Mouse (Mus musculus) cerebellum, adult 8-10 months (tissue): ENCODE data around the gene Trp73.

Experiments used
- DNase-seq: peaks from one replicate; pipeline ENCODE4 v3.0.0; 2022

Gene Trp73

GRCm38 (mm10) chr4:154141009-154141867, 1.2 kb upstream of the Trp73 start:
- no peak for DNase-seq

DNA sequence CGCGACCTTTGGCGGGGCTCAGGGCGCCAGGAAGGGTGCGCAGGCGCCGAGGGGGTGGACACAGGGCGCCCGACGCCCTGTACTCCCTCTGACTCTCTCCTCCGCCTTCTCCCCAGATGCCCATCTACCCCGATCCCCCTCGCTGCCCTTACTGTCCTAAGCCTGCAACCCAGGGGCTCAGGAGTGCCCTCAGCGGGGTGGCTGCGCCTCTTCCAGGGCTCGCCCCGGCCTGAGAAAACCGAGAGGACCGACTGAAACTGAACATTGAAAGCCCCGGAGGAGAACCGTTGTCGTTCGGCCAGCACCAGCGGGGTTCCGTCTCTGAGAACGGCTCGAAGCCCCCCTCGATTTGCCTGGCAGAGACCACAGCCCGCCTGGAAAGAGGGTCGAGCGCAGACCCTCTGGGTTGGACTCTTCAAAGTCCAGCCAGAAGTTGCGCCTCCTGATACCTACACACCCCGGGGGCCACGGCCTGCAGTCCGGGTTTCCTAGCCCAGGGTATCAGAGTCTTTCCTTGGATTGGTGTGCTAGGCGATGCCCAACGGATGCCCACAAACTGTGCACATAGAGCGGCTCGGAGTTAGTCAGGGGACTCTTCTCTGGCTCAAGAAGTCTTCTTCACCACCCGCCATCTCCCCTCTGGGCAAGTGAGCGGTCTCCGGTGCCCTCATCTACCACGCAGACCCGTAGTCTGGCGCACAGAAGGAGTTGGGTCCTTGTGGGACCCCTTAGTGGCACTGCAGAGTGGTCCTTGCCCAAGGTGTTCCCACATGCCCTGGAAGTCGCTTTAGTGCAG, 403 bp upstream of the Trp73 start:
- peak; percentile 45 for DNase-seq

DNA sequence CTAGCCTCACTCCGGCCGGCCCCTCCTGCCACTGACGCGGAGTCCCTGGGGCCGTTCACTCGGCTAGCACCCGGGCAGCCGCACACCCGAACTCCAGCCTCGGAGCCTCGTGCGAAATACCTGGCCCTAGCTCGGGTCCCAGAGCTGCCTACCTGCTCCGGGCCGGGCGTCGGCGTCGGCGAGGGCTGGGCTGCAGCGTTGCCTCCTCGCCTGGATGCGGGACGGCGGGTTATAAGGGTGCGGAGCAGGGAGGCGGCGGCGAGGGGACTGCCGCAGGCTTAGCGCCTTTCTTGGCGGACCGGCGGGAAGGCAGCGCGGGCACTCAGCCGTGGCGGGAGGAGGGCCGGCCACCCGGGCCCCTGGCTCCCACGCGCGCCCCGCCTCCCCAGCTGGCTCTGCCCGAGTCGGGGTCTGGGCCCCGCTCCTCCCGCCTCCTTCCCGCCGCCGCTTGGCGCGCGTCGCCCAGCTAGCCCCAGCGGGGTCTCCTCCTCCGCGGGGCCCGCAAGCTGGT, 282 bp downstream of the Trp73 start:
- DNase-seq = peak; percentile 49

DNA sequence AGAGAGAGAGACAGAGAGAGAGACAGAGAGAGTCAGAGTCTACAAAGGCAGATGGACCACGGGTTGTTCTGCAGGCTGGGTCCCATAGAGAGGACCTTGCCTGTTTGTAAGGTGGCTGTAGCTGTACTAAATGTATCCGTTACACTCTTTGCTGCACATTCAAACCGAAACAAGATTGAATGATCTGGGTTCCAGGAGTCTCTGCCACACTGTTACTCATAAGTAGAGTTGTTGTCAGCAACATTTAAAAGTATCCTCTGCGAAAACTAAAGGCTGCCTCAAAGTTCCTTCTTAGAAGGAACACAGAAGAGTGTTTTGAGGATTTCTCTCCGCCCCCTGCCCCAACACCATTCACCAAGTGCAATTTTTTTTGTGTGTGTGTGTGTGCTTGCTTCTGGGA, 2.9 kb downstream of the Trp73 start:
- DNase-seq = no peak

- no peak for DNase-seq
Measured at GRCm38 (mm10) chr4:154134803-154135202, 5.2 kb downstream of the Trp73 start.

DNA sequence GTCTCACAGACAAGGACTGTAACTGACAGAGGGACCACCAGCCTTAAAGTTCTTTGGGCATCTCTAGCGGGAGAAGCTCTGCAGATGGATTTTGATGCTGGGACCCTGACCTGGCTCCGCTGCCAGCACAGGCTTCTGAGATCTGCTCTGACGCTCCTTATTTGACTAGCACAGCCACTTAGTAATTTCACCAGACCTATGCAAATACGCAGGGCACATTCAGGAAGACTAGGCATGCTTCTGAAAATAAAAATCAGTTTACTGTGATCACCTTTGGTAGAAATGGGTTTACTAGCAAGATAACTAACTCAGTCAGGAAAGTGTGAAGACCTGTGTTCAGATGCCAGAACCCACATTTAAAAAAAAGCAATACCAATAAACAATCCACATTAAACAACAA, 8.1 kb downstream of the Trp73 start:
- DNase-seq = no peak

GRCm38 (mm10) chr4:154129950-154130349, 10.1 kb downstream of the Trp73 start:
- no peak for DNase-seq

DNA sequence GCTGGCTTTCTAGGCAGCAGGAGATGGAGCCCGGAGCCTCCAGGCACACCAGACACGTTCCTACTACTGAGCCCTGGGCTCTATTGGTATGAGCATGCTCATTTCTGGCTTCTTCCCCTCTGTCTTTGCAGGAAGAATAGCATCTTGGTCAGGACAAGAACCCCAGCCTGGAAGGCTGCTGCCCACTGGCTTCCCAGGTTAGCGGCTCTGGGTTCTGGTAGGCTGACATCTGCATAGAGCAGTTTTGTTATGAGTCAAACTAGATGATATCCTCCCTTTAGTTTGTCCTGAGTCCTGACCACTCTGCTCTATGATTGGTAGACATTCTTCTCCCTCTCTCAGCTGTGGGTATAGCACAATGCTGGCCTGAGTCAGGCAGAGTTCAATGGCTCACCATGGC, 12.7 kb downstream of the Trp73 start:
- DNase-seq = no peak

- DNase-seq = no peak
Measured at GRCm38 (mm10) chr4:154125202-154125601, 14.8 kb downstream of the Trp73 start.

GRCm38 (mm10) chr4:154123553-154123952, 16.5 kb downstream of the Trp73 start:
- no peak for DNase-seq

DNA sequence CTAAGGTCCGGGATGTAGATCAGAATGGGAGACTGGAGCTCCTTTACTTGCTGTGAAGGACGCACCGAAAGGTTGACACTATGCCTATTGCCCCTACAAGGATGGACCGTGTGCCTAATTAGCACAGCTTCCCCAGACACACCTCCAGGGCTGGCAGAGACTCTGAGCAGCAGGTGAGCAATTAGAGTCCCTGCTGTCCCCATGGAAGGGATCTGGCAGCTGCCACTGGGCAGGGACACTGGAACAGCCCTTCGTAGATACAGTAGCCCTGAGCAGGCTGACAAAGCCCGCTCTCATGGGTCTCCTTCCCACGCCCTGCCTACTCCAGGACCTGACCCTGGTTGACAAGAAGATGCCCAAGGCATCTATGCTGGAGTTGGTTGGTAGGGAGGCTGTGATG, 17.6 kb downstream of the Trp73 start:
- no peak for DNase-seq

- no peak for DNase-seq
Measured at GRCm38 (mm10) chr4:154121800-154122199, 18.2 kb downstream of the Trp73 start.

GRCm38 (mm10) chr4:154119208-154119607, 20.8 kb downstream of the Trp73 start:
- peak; percentile 33 for DNase-seq

DNA sequence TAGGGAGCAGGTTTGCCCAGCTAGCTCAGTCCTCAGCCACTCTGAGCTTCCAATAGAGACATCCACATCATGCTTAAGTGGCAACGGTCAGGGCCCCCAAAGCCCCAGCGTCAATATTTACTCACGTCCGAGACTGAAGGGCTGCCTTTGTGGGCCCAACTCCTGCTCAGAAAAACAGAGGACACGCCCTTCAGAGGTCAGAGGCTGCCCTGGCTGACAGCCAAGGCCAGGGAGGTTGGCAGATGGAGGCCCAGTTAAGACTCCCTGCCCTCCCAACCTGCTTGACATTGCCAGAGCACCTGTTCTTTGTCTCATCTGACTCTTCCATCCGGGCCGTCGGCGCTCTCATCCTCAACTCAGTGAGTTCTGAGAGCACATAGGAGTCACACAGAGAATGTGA, 21.2 kb downstream of the Trp73 start:
- DNase-seq = peak; percentile 60

DNA sequence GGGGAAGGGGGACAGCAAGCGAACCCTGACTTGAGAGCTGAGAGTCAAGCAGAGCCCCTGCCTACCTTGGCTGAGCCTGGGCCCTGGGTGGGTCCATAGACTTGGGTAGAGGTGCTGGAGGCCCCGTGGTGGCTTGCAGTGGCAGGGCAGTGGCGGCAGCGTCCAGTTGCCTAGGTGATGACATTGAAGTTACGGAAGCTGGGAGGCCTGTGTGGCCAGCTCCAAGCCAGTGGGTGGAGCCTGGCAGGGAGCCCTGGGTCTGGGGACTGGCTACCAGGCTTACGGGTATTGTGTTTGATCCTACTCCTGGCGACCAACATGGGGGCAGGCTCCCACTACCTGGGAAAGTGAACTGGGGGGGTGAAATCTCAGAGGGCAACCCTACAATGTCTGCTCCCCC, 23.6 kb downstream of the Trp73 start:
- DNase-seq = no peak

DNA sequence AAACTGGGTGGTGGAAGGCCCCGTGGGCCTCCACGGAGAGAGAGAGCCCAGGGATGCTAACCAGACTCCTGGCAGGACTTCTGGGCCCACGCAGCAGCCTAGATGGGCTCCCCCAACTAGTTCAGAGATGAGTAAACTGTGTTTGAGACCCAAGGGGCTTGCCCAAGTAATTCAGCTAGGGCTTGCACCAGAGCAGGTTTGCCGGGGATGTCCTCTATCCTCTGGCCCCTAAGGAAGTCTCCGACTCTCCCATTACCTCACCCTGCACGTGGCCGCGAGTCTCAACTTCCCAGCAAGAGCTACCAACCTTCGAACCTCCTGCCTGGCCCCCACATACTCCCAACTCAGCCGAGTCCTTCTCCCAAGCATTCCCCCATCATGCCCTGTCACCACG, 30.2 kb downstream of the Trp73 start:
- no peak for DNase-seq

- DNase-seq = peak; percentile 64
Measured at GRCm38 (mm10) chr4:154109216-154109849, 30.7 kb downstream of the Trp73 start.

DNA sequence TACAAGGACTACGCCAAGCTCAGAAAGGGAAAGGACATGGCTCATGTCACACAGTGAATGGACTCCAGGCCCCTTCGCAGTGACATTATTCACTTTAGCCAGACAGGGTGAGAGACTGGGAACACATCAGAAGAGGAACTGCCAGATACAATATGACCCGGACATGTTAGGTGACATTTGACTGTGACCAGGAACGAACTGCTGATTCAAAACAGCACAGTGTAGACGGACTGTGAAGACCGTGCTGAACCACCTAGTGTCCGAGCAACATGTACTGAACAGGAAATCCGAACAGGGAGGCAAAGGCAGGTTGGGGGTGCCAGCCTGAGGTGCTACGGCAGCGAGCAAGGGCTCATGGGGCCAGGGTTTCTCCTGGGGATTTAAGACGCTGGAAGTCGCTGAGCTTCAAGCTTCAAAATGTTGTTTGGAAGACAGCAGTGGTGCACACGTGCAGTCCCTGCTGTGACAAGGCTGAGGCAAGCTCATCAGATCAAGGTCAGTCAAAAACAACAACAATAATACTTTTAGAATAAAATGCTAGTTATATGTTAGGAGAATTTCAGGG, 33.4 kb downstream of the Trp73 start:
- no peak for DNase-seq

DNA sequence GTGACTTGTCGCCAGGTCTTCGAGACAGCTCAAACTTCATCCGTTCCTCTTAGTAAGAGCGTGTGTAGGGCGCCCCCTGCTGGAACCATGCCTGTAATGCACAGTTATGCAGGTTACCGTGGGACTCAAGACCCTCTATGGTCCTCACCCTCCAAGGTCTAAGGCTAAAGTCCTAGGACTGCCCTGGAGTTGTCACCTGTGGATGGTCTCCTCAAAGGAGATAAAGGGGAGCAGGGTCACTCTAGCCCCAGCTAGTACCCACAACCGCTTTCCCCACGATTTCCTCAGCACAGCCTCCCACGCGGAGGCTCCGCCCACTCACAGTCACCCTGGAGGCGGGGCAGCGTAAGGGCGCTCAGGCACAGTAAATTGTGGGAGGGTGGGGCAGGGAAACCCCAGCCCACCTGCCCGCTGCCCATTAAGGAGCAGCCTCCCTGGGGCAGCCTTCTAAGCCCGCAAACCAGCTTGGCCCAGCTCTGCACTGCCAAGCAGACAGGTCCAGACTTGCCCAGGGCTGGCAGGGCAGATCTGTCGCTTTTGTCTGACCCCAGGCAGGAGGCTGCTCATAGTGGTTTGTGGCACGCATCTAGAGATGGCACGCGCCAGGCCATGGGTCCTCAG, 34.5 kb downstream of the Trp73 start:
- DNase-seq = peak; percentile 69

DNA sequence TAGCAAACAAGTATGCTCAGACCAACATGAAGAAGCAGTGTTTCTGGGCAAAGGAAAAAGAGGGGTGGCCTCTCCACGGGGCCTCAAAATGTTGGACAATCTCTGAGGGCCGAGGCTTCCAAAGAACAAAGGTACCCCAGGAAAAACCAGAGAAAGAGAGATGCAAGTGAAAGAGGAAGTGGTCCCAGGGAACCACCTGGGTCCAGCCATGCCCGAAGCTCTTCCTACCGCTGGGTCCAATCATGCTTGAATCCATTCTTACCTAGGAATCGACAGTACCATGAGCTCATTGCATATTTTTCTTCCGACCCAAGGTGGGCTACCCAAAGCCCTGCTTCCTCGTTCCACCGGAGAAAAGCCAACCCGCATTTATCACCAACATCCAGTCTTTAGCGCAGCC, 36.1 kb downstream of the Trp73 start:
- DNase-seq = no peak

- no peak for DNase-seq
Measured at GRCm38 (mm10) chr4:154103386-154103785, 36.6 kb downstream of the Trp73 start.

DNA sequence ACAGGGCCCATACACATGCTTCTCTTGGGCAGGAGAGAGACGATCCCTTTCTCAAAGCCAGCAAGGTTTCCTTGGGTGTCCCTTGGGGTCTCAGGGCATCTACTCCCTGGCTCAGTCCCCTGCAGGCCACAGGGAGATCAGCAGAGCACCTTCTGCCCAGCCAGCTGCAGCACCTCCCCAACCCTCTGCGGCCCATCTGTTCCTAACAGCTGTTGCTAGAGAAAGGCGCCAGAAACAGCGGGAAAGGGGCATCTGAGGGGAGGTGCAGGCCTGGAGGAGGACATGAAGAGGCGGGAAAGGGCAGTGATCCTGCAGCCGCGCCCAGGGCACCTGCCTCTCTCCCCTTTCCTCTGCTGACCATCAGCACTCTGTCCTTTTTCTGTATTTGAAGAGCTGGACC, 40.6 kb downstream of the Trp73 start:
- DNase-seq = no peak

- no peak for DNase-seq
Measured at GRCm38 (mm10) chr4:154096111-154096510, 43.9 kb downstream of the Trp73 start.
